Mouse (Mus musculus): ENCODE results near the gene Akap13. TPM values are rescaled to one million over a fixed set of nuclear protein-coding genes. Genes with fewer than 3 reads are reported as not detected.
"Not testable (repeated sequence)": the region's sequence is repeated elsewhere in the genome, so short reads cannot be mapped to it uniquely, and the experiment has no call there.

Akap13 gene
- total and polyA plus RNA-seq, 2 experiments from 2014 or later: 34.2 to 113 TPM

GRCm38 (mm10) chr7:75739075-75739725 lies 283.9 kb downstream of the Akap13 start:
- peaks cover 90% of the 10 kb centered on the region for H3K36me3 ChIP-seq (replicated peaks; ENCODE audit: control insufficient read depth, insufficient read depth, low read length)
- no peaks in the 10 kb centered on the region for H3K4me1 ChIP-seq (ENCODE audit: control insufficient read depth, insufficient read depth)
- H3K9me3 ChIP-seq (replicated peaks; ENCODE audit: control insufficient read depth, low read length): no peaks in the 10 kb centered on the region
- ATAC-seq (ENCODE audit: insufficient read depth, low read depth) (peak; percentile 87), DNase-seq (ENCODE audit: low spot score) (peak; percentile 85)
- WGBS: 55% methylated on average over 10 of the region's 10 CpGs
- no peak overlapping the region for H3K4me3 ChIP-seq (ENCODE audit: low read depth, low read length)
- no peaks in the 10 kb centered on the region for H3K27me3 ChIP-seq (ENCODE audit: control insufficient read depth, insufficient read depth, low read length)
- no peak overlapping the region for H3K27ac ChIP-seq (ENCODE audit: low read depth)
- TF ChIP-seq EP300 (IDR thresholded peaks at IDR 0.05; ENCODE audit: low read depth) (no peak), CTCF (IDR thresholded peaks at IDR 0.05; ENCODE audit: low read depth) (peak; percentile 94)
- no peak overlapping the region for H3K9ac ChIP-seq (replicated peaks; ENCODE audit: low read depth, low read length)
- no peak overlapping the region for H3K4me2 ChIP-seq (ENCODE audit: low read depth, low read length)

GRCm38 (mm10) chr7:75744528-75744927 lies 289.2 kb downstream of the Akap13 start:
- no peak for DNase-seq (ENCODE audit: low spot score)
- Histone ChIP-seq H3K27ac (ENCODE audit: low read depth) (peak overlapping the region; percentile 53; the same call in 1 of the 2 replicates), H3K27me3 (ENCODE audit: control insufficient read depth, insufficient read depth, low read length) (no peaks in the 10 kb centered on the region), H3K9ac (replicated peaks; ENCODE audit: low read depth, low read length) (no peak overlapping the region), H3K9me3 (replicated peaks; ENCODE audit: control insufficient read depth, low read length) (no peaks in the 10 kb centered on the region), H3K4me2 (ENCODE audit: low read depth, low read length) (no peak overlapping the region), H3K4me1 (ENCODE audit: control insufficient read depth, insufficient read depth) (peaks cover 5% of the 10 kb centered on the region; the same call in 1 of the 2 replicates), H3K36me3 (replicated peaks; ENCODE audit: control insufficient read depth, insufficient read depth, low read length) (peaks cover 85% of the 10 kb centered on the region), H3K4me3 (ENCODE audit: low read depth, low read length) (no peak overlapping the region)
- ATAC-seq (ENCODE audit: insufficient read depth, low read depth): no peak
- WGBS: 57% methylated on average over 2 of the region's 2 CpGs
- TF ChIP-seq EP300 (IDR thresholded peaks at IDR 0.05; ENCODE audit: low read depth) (no peak), CTCF (IDR thresholded peaks at IDR 0.05; ENCODE audit: low read depth) (no peak)

- Histone ChIP-seq H3K27me3 (ENCODE audit: control insufficient read depth, insufficient read depth, low read length) (no peaks in the 10 kb centered on the region), H3K4me1 (ENCODE audit: control insufficient read depth, insufficient read depth) (peaks cover 5% of the 10 kb centered on the region; the same call in 1 of the 2 replicates), H3K4me3 (ENCODE audit: low read depth, low read length) (no peak overlapping the region), H3K9me3 (replicated peaks; ENCODE audit: control insufficient read depth, low read length) (no peaks in the 10 kb centered on the region), H3K36me3 (replicated peaks; ENCODE audit: control insufficient read depth, insufficient read depth, low read length) (peaks cover 85% of the 10 kb centered on the region), H3K9ac (replicated peaks; ENCODE audit: low read depth, low read length) (no peak overlapping the region), H3K4me2 (ENCODE audit: low read depth, low read length) (no peak overlapping the region), H3K27ac (ENCODE audit: low read depth) (peak overlapping the region; percentile 53; the same call in 1 of the 2 replicates)
- ATAC-seq (ENCODE audit: insufficient read depth, low read depth): no peak
- TF ChIP-seq EP300 (IDR thresholded peaks at IDR 0.05; ENCODE audit: low read depth) (no peak), CTCF (IDR thresholded peaks at IDR 0.05; ENCODE audit: low read depth) (no peak)
- WGBS: 53% methylated on average over 7 of the region's 7 CpGs
- DNase-seq (ENCODE audit: low spot score): no peak
These were observed 289.8 kb downstream of the Akap13 start for GRCm38 (mm10) chr7:75744978-75745638.

- 61% methylated on average over 3 of the region's 3 CpGs for WGBS
These were observed 290.6 kb downstream of the Akap13 start for GRCm38 (mm10) chr7:75745969-75746368.

GRCm38 (mm10) chr7:75750581-75750980 lies 295.2 kb downstream of the Akap13 start:
- H3K9ac ChIP-seq (replicated peaks; ENCODE audit: low read depth, low read length): no peak overlapping the region
- H3K4me2 ChIP-seq (ENCODE audit: low read depth, low read length): no peak overlapping the region
- WGBS: 72% methylated on average over 9 of the region's 9 CpGs
- ATAC-seq (ENCODE audit: insufficient read depth, low read depth): no peak
- TF ChIP-seq CTCF (IDR thresholded peaks at IDR 0.05; ENCODE audit: low read depth): no peak
- no peak for TF ChIP-seq EP300 (IDR thresholded peaks at IDR 0.05; ENCODE audit: low read depth)
- no peak for DNase-seq (ENCODE audit: low spot score)
- H3K4me3 ChIP-seq (ENCODE audit: low read depth, low read length): no peak overlapping the region
- H3K4me1 ChIP-seq (ENCODE audit: control insufficient read depth, insufficient read depth): peaks cover 5% of the 10 kb centered on the region; the same call in 1 of the 2 replicates
- H3K36me3 ChIP-seq (replicated peaks; ENCODE audit: control insufficient read depth, insufficient read depth, low read length): peaks cover 83% of the 10 kb centered on the region
- H3K27me3 ChIP-seq (ENCODE audit: control insufficient read depth, insufficient read depth, low read length): no peaks in the 10 kb centered on the region
- H3K27ac ChIP-seq (ENCODE audit: low read depth): no peak overlapping the region
- H3K9me3 ChIP-seq (replicated peaks; ENCODE audit: control insufficient read depth, low read length): no peaks in the 10 kb centered on the region

More at GRCm38 (mm10) chr7:75745969-75746368, 290.6 kb downstream of the Akap13 start:
- peak; percentile 37 for DNase-seq (ENCODE audit: low spot score)
- not testable (repeated sequence) for H3K4me2 ChIP-seq (ENCODE audit: low read depth, low read length); H3K4me1 ChIP-seq (ENCODE audit: control insufficient read depth, insufficient read depth); H3K27ac ChIP-seq (ENCODE audit: low read depth); H3K9ac ChIP-seq (replicated peaks; ENCODE audit: low read depth, low read length); H3K4me3 ChIP-seq (ENCODE audit: low read depth, low read length); ATAC-seq (ENCODE audit: insufficient read depth, low read depth); H3K9me3 ChIP-seq (replicated peaks; ENCODE audit: control insufficient read depth, low read length); H3K27me3 ChIP-seq (ENCODE audit: control insufficient read depth, insufficient read depth, low read length)
- TF ChIP-seq CTCF (IDR thresholded peaks at IDR 0.05; ENCODE audit: low read depth): peak; percentile 54
- H3K36me3 ChIP-seq (replicated peaks; ENCODE audit: control insufficient read depth, insufficient read depth, low read length): peaks cover 87% of the 10 kb centered on the region

Measured in heart, postnatal 0 days (tissue).